Mouse (Mus musculus) monocyte, adult 2 months (primary cell): ENCODE measurements around the gene Gadd45a.
A peak's percentile ranks its signal among the peaks of the same experiment; 100 is the strongest.

Experiments used
- DNase-seq, 2 experiments: peaks; one replicate each; pipeline ENCODE4 v3.0.0; 2022; ENCODE audit warnings: low spot score in 2 of 2, low read depth in 1 of 2

Gadd45a gene

DNA sequence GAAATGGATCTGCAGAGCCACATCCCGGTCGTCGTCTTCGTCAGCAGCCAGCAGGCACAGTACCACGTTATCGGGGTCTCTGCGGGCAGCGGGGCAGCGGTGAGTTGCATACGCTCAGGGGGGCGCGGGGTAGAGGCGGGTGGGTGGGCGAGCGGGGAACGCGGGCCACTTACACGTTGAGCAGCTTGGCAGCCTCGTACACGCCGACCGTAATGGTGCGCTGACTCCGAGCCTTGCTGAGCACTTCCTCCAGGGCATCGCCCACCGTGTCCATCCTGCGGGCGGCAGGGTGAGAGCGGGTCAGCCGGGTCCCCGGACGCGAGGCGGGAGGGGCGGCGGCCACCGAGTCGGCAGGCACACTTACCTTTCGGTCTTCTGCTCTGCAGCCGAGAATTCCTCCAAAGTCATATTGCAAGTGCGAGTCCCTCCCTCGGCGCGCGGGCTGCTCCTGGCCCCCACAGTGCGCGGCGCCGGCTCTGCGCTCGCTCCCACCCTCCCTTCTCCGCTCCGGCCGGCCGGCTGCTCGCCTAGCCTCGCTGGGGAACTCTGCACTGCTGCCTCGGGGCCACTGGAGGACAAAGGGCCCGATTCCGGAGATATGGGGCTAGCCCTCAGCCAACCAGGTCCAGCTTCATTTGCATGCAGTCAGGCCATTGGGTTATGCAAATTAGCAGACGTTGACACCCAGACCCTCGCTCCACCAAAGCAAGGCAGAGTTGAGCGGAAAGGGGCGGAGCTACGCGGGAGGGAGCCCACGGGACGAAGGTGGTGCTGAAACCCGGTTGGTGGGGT is at the start of gene Gadd45a:
Gadd45a (minus strand) TSS at position 621 of the 792 bp plus-strand sequence.
- peak; percentile 78 to 88 for DNase-seq

DNA sequence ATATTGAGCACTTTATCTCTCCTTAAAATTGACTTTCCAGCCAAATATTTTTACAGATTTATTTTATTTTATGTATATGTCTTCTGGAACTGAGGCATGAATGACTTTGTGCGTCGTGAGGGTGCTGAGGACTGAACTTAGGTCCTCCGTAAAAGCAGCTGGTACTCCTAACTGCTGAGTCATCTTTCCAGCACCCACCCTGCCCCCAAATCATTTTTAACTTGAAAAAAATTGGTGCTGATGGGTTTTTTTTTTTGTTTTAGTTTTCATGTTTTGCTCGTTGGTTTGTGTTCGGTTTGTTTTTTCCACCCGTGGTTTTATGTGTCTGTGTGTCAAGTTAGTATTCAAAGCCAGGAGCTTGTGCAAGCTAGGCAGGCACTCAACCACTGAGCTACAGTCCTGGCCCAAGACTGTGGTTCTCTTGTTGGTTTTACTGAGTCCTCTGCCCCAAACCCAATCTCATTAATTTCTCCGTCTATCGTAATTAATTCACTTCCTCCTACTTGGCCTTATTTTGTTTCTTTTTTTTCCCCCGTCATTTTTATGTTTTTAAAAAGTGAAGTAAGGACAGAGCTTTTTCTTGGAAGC is 48.7 kb upstream of the Gadd45a start:
- no peak for DNase-seq

- DNase-seq: no peak
Observed at GRCm38 (mm10) chr6:67084465-67084864, 47.2 kb upstream of the Gadd45a start.

- DNase-seq: no peak
Observed at GRCm38 (mm10) chr6:67081141-67081540, 43.9 kb upstream of the Gadd45a start.

GRCm38 (mm10) chr6:67078076-67078475 is 40.8 kb upstream of the Gadd45a start:
- no peak for DNase-seq

DNA sequence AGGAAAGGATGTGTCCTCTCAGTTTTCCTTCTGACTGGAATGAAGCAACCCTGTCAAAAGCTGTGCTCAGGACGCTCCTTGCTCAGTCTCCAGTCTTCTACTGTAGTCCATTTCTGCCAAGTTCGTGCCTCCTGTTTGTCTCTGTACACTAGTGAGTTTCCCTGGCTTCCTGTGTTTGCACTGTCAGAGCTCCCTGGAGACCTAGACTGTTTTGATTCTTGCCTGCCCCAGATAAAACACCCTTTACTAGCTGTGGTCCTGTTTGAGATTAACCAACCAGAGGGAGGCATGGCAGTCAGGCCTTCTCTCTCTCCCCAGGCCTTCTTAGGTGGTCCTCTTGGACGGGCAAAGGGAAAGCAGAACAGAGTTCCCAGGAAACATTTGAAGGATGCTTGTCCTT is 40.2 kb upstream of the Gadd45a start:
- DNase-seq: no peak

- DNase-seq: no peak
Observed at GRCm38 (mm10) chr6:67076348-67076747, 39.1 kb upstream of the Gadd45a start.

- DNase-seq: no peak
Observed at GRCm38 (mm10) chr6:67074868-67075267, 37.6 kb upstream of the Gadd45a start.

- DNase-seq: peak in 1 of 2 experiments; percentile 11
Observed at GRCm38 (mm10) chr6:67073929-67074328, 36.7 kb upstream of the Gadd45a start.

- no peak for DNase-seq
Observed at GRCm38 (mm10) chr6:67073446-67073845, 36.2 kb upstream of the Gadd45a start.

DNA sequence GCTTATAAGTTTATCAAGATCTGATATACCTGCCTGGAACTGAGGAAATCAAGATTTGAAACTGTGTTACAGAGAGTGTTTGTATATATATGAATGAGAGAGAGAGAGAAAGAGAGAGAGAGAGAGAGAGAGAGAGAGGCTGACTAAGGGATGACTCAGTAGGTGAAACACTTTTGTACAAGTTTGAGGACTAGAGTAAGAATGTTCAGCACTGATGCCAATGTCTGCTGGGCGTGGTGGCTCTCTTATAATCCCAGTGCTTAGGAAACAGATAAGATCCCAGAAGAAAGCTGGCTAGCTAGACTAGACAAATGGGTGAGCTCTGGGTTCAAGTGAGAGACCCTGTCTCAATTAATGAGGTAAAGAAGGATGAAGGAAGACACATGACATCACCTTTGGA is 34.4 kb upstream of the Gadd45a start:
- DNase-seq: no peak

- no peak for DNase-seq
Observed at GRCm38 (mm10) chr6:67069800-67070315, 32.6 kb upstream of the Gadd45a start.

- peak; percentile 33 to 50 for DNase-seq
Observed at GRCm38 (mm10) chr6:67069219-67069762, 32.0 kb upstream of the Gadd45a start.

DNA sequence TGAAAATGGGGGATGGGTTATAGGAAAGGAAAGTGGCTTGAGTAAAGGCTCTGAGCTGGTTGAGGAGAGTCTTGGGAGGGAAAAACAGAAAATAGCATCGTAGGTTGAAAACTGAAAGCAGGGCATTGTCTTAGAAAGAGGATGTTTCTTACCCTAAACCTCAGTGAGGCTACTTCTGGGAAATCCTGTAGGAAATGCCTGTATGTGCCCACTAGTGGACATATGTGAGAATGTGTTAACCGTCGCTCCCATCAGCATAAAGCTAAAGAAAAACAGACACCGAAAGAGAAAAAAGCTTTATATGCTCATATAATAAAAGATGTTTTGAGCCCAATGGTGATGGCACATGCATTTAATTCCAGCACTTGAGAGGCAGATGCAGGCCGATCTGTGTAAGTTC is 22.8 kb upstream of the Gadd45a start:
- no peak for DNase-seq

DNA sequence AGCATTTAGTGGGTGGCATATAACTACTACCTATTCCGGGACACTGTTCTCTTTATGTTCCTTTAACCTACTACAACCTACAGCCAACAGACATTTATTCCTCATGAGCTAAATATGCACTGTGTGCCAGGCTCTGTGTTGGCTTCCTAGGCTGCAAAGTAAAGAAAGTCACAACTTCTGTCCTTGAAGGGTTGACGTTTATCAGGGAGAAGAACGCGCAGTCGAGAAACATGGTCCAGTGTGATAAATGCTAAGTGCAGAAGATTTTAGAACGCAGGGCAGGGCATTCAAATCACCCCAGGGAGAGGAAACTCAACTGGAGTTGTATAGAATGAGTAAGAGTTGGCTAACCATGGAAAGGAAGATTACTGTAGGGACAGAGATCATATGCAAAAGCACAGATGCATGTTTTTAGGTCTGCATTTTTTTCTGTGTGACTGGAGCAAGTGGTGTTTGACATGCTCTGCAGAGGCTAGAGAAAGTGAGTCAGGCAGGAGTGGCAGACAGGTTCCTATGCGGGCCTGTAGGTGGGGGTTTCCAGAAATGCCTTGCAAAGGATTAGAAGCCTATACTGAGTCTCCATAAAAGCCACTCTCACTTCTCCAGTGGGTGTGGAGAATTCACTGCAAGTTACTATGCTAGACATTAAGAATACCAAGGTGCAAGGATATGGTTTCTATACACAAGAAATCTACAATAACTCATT is 20.9 kb upstream of the Gadd45a start:
- DNase-seq: no peak

DNA sequence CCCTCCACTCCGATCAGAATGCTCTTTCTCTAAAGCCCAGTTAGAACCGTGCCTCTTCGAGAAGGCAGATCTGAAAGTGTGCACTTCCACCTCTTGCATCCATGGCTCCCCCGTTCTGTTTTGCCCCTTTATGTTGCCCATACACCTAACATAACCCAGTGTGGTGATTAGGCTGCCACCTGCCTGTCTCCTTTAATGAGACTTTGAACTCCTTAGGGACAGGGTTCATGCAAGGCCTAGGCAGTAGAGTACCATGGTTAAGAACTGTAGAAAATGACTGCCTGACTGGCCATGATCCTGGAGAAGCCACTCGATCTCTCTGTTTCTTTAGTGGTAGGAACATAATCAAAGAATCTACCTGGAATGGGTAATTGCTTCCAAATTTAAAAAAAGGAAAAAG is 20.3 kb upstream of the Gadd45a start:
- DNase-seq: no peak

GRCm38 (mm10) chr6:67056889-67057564 is 19.8 kb upstream of the Gadd45a start:
- DNase-seq: no peak

GRCm38 (mm10) chr6:67056108-67056888 is 19.0 kb upstream of the Gadd45a start:
- no peak for DNase-seq

GRCm38 (mm10) chr6:67050063-67050462 is 12.8 kb upstream of the Gadd45a start:
- no peak for DNase-seq

- DNase-seq: no peak
Observed at GRCm38 (mm10) chr6:67049695-67050038, 12.4 kb upstream of the Gadd45a start.
